Mouse (Mus musculus): ENCODE measurements around the gene Nudt1.

Gene Nudt1

DNA sequence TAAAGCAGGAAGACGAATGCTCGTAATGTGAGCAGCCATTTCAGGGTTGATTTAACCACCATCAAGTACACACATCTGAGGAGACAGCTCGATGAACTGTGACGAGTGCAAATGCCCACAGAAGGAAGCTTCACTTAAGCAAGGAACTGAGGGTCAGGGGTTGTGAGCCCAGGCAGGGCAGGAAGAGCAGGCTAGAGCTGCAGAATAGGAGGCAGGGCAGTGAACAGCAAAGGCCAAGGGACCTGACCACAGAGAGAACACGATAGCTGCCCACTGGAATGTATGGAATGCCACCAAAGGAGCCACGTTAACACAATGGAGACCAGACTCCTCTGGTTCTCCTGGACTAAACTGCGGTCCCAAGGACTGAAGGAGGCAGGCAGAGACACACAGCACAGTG is 62.1 kb downstream of the Nudt1 start:
- DNase-seq (ENCODE audit: low spot score), result peak; percentile 41

DNA sequence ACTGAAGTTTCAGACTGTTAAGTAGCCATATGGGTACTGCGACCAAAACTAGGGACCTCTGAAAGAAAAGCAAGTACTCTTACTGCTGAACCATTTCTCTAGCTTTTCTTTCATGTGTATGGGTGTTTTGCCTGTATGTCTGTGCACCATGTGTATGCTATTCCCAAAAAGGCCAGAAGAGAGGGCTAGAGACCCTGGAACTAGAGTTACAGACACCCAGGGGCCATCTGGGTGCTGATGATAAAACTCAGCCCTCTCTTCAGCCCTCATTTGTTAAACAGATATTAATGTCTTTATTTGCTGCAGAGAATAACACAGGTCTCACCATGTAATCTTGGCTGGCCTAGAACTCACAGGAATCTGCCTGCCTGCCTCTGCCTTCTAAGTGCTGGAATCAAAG is 63.0 kb downstream of the Nudt1 start:
- DNase-seq (ENCODE audit: low spot score), result no peak

DNA sequence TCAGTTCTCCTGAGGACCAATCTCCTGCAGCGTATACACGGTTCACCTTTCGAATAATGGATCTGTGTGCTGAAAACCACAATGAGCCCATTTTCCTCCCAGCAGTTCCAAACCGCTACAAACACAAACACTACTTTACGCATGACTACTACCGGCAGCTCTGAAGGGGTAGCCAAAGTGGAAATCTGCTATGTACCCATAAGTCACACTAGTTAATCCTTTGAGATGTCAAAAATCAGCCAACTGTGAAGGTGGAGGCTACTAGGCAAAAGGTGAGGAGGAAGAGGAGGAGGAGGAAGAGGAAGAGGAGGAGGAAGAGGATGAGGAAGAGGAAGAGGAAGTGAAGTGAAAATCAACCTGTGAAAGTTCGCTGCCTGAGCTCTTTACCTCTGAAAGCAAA is 65.8 kb downstream of the Nudt1 start:
- no peak for DNase-seq (ENCODE audit: low spot score)
